Mouse (Mus musculus): ENCODE measurements at regions not wholly inside any gene's neighbourhood (a gene's known extent, or its start where the extent isn't known, plus 50 kb on each side); places are given as distances from the start of the nearest gene placed in this dataset.

DNA sequence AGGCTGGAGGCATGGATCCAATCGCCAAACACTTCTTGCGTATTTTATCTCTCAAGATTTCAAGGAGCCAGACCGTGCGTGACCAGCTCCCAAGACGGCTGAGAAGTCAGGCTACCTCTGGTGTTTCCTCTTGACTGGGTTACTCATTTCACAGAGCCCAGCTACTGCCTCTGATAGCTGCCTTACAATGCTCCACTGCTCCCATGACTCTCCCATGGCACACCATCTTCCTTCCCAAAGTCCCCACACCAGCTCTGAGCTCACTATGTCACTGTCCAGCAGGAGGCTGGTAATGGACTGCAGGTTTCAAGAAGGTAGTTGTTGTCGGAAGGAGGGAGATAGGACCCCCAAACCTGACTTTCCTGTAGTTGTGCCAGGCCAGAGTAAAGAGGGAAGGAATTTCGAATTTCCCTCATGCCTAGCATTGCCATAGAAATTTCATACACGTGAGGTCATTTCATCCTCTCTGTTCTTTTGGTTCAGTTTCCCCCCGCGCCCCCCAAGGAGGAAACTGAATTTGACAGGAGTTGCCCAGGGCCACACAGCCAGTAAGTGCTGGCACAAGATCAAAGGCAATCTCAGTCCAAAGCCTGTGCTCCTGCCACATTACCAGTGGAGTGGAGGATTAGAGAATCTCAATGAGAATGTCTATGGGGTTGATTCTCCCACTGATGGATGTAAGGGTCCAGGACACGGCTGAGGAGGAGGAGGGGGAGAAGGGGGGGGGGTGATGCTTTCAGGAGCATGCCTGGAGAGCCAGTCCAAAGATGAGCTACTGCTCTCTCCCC, 155.3 kb upstream of the Mocs1 start:
- WGBS, result 81% methylated on average over 11 of the region's 11 CpGs
- Histone ChIP-seq H3K4me3 (no peak overlapping the region), H3K9me3 (replicated peaks) (no peaks in the 10 kb centered on the region), H3K4me1 (peaks cover 9% of the 10 kb centered on the region; the same call in 1 of the 2 replicates), H3K27ac (replicated peaks) (no peak overlapping the region), H3K36me3 (no peaks in the 10 kb centered on the region), H3K27me3 (ENCODE audit: low read depth, poor library complexity, severe bottlenecking) (no peaks in the 10 kb centered on the region)
- DNase-seq (ENCODE audit: low spot score), result no peak

- DNase-seq (ENCODE audit: low spot score), result no peak
- WGBS, result 89% methylated on average over 3 of the region's 3 CpGs
- Histone ChIP-seq H3K9me3 (replicated peaks) (no peaks in the 10 kb centered on the region), H3K36me3 (no peaks in the 10 kb centered on the region), H3K4me3 (no peak overlapping the region), H3K4me1 (peaks cover 9% of the 10 kb centered on the region; the same call in 1 of the 2 replicates), H3K27ac (replicated peaks) (no peak overlapping the region), H3K27me3 (ENCODE audit: low read depth, poor library complexity, severe bottlenecking) (no peaks in the 10 kb centered on the region)
These were observed 153.2 kb upstream of the Mocs1 start for GRCm38 (mm10) chr17:49274936-49275335.

- H3K4me1 ChIP-seq, result peaks cover 9% of the 10 kb centered on the region; the same call in 1 of the 2 replicates
- H3K27ac ChIP-seq (replicated peaks), result no peak overlapping the region
- 58% methylated on average over 2 of the region's 2 CpGs for WGBS
- no peak overlapping the region for H3K4me3 ChIP-seq
- H3K36me3 ChIP-seq, result no peaks in the 10 kb centered on the region
- no peaks in the 10 kb centered on the region for H3K27me3 ChIP-seq (ENCODE audit: low read depth, poor library complexity, severe bottlenecking)
- DNase-seq (ENCODE audit: low spot score), result no peak
- H3K9me3 ChIP-seq (replicated peaks), result no peaks in the 10 kb centered on the region
These were observed 152.7 kb upstream of the Mocs1 start for GRCm38 (mm10) chr17:49275421-49275820.

- Histone ChIP-seq H3K4me1 (peaks cover 9% of the 10 kb centered on the region; the same call in 1 of the 2 replicates), H3K9me3 (replicated peaks) (no peaks in the 10 kb centered on the region), H3K36me3 (no peaks in the 10 kb centered on the region), H3K27me3 (ENCODE audit: low read depth, poor library complexity, severe bottlenecking) (no peaks in the 10 kb centered on the region), H3K4me3 (no peak overlapping the region), H3K27ac (replicated peaks) (no peak overlapping the region)
- DNase-seq (ENCODE audit: low spot score), result no peak
- WGBS, result 96% methylated on average over 2 of the region's 2 CpGs
These were observed 152.2 kb upstream of the Mocs1 start for GRCm38 (mm10) chr17:49275916-49276315.

DNA sequence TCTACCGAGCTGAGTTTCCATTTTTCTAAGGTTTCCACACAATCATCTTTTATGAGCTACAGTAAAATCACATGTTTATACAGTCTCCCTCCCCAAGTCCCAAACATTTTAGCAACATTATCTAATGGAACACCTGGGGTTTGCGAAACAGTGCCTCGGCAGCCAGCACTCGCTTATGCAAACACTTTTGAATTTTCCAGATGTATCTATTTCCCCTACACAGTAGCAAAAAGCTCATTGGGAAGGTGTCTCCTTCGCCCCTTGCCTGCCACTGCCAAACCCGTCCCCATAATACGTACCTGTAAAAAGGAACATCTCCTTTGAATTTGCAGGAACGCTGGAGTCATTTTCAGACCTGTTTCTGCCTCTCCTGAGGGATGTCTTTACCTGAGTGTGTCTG, 149.6 kb upstream of the Mocs1 start:
- H3K27ac ChIP-seq (replicated peaks), result no peak overlapping the region
- H3K27me3 ChIP-seq (ENCODE audit: low read depth, poor library complexity, severe bottlenecking), result no peaks in the 10 kb centered on the region
- H3K4me3 ChIP-seq, result no peak overlapping the region
- no peak for DNase-seq (ENCODE audit: low spot score)
- WGBS, result 89% methylated on average over 8 of the region's 8 CpGs
- no peaks in the 10 kb centered on the region for H3K36me3 ChIP-seq
- no peaks in the 10 kb centered on the region for H3K4me1 ChIP-seq
- H3K9me3 ChIP-seq (replicated peaks), result 0 out of 2 replicates have a peak, but pooled peaks cover 5% of the 10 kb centered on the region

- Histone ChIP-seq H3K9me3 (replicated peaks) (0 out of 2 replicates have a peak, but pooled peaks cover 5% of the 10 kb centered on the region), H3K27ac (replicated peaks) (no peak overlapping the region), H3K27me3 (ENCODE audit: low read depth, poor library complexity, severe bottlenecking) (no peaks in the 10 kb centered on the region), H3K4me1 (no peaks in the 10 kb centered on the region), H3K4me3 (no peak overlapping the region), H3K36me3 (no peaks in the 10 kb centered on the region)
- DNase-seq (ENCODE audit: low spot score), result no peak
- 85% methylated on average over 10 of the region's 10 CpGs for WGBS
These were observed 149.0 kb upstream of the Mocs1 start for GRCm38 (mm10) chr17:49278973-49279727.

- no peaks in the 10 kb centered on the region for H3K36me3 ChIP-seq
- no peak for DNase-seq (ENCODE audit: low spot score)
- H3K27me3 ChIP-seq (ENCODE audit: low read depth, poor library complexity, severe bottlenecking), result no peaks in the 10 kb centered on the region
- H3K4me3 ChIP-seq, result no peak overlapping the region
- H3K9me3 ChIP-seq (replicated peaks), result 0 out of 2 replicates have a peak, but pooled peaks cover 5% of the 10 kb centered on the region
- 88% methylated on average over 13 of the region's 13 CpGs for whole genome bisulfite sequencing
- no peak overlapping the region for H3K27ac ChIP-seq (replicated peaks)
- H3K4me1 ChIP-seq, result no peaks in the 10 kb centered on the region
These were observed 146.8 kb upstream of the Mocs1 start for GRCm38 (mm10) chr17:49281344-49281743.

GRCm38 (mm10) chr17:49282498-49282897, 145.7 kb upstream of the Mocs1 start:
- Histone ChIP-seq H3K27ac (replicated peaks) (no peak overlapping the region), H3K4me1 (no peaks in the 10 kb centered on the region), H3K36me3 (no peaks in the 10 kb centered on the region), H3K27me3 (ENCODE audit: low read depth, poor library complexity, severe bottlenecking) (no peaks in the 10 kb centered on the region), H3K4me3 (no peak overlapping the region), H3K9me3 (replicated peaks) (0 out of 2 replicates have a peak, but pooled peaks cover 5% of the 10 kb centered on the region)
- no peak for DNase-seq (ENCODE audit: low spot score)
- WGBS, result 81% methylated on average over 10 of the region's 10 CpGs

- H3K27ac ChIP-seq (replicated peaks), result no peak overlapping the region
- DNase-seq (ENCODE audit: low spot score), result no peak
- no peaks in the 10 kb centered on the region for H3K36me3 ChIP-seq
- H3K4me3 ChIP-seq, result no peak overlapping the region
- 0 out of 2 replicates have a peak, but pooled peaks cover 5% of the 10 kb centered on the region for H3K9me3 ChIP-seq (replicated peaks)
- no peaks in the 10 kb centered on the region for H3K27me3 ChIP-seq (ENCODE audit: low read depth, poor library complexity, severe bottlenecking)
- 87% methylated on average over 5 of the region's 5 CpGs for WGBS
- no peaks in the 10 kb centered on the region for H3K4me1 ChIP-seq
These were observed 144.7 kb upstream of the Mocs1 start for GRCm38 (mm10) chr17:49283491-49283890.

GRCm38 (mm10) chr17:49291636-49292035, 136.5 kb upstream of the Mocs1 start:
- no peak for DNase-seq (ENCODE audit: low spot score)
- Histone ChIP-seq H3K4me1 (no peaks in the 10 kb centered on the region), H3K36me3 (no peaks in the 10 kb centered on the region), H3K9me3 (replicated peaks) (no peaks in the 10 kb centered on the region; the same call in 1 of the 2 replicates), H3K27me3 (ENCODE audit: low read depth, poor library complexity, severe bottlenecking) (no peaks in the 10 kb centered on the region), H3K27ac (replicated peaks) (no peak overlapping the region), H3K4me3 (no peak overlapping the region)
- 78% methylated on average over 3 of the region's 3 CpGs for WGBS

DNA sequence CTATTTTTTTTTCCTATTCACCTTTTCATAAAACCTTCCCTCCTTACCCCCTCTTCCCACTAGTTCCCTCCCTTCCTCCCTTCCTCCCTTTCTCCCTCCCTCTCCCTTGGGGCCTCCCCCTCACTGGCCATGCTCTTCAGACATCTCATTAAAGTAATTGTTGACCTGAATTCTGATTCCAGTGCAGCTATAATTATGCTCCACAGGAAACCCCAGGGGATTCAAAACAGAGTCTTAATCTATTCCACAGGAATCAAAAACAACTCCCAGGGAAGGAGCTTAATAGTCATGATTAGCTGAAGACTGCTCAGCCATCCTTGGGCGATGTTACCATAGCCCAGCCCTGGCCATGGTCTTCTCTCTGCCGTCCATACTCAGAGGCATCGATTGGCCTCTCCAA, 123.7 kb upstream of the Mocs1 start:
- WGBS, result 74% methylated on average over 3 of the region's 3 CpGs
- Histone ChIP-seq H3K36me3 (no peaks in the 10 kb centered on the region), H3K4me3 (no peak overlapping the region), H3K27me3 (ENCODE audit: low read depth, poor library complexity, severe bottlenecking) (no peaks in the 10 kb centered on the region), H3K27ac (replicated peaks) (no peak overlapping the region), H3K4me1 (peaks cover 5% of the 10 kb centered on the region), H3K9me3 (replicated peaks) (no peaks in the 10 kb centered on the region)
- DNase-seq (ENCODE audit: low spot score), result no peak

DNA sequence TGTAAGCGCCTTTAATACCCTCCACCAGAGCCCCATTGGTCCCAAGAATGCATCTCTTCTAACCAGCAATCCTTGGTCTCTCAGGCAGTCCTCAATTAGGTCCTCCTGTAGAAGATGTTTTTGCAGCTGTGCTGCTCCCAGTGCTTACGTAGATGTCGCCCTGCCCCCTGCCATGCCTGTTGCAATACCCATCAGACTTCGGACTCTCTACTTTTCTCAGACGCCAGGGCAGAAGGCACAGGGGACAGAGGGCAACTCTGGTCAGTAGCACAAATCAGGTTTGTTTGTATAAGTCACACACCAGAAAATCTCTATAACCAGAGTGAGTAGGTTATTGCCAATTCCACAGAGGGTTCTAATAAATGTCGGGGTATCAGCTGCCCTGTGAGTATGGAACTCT, 123.0 kb upstream of the Mocs1 start:
- H3K36me3 ChIP-seq, result no peaks in the 10 kb centered on the region
- no peaks in the 10 kb centered on the region for H3K27me3 ChIP-seq (ENCODE audit: low read depth, poor library complexity, severe bottlenecking)
- no peak overlapping the region for H3K27ac ChIP-seq (replicated peaks)
- H3K9me3 ChIP-seq (replicated peaks), result no peaks in the 10 kb centered on the region
- 90% methylated on average over 6 of the region's 6 CpGs for WGBS
- DNase-seq (ENCODE audit: low spot score), result no peak
- H3K4me3 ChIP-seq, result no peak overlapping the region
- H3K4me1 ChIP-seq, result peaks cover 5% of the 10 kb centered on the region

GRCm38 (mm10) chr17:49309079-49309478, 119.1 kb upstream of the Mocs1 start:
- 46% methylated on average over 5 of the region's 5 CpGs for WGBS
- H3K36me3 ChIP-seq, result no peaks in the 10 kb centered on the region
- no peak overlapping the region for H3K4me3 ChIP-seq
- no peak overlapping the region for H3K27ac ChIP-seq (replicated peaks)
- no peaks in the 10 kb centered on the region for H3K4me1 ChIP-seq
- no peaks in the 10 kb centered on the region for H3K27me3 ChIP-seq (ENCODE audit: low read depth, poor library complexity, severe bottlenecking)
- no peaks in the 10 kb centered on the region for H3K9me3 ChIP-seq (replicated peaks)
- DNase-seq (ENCODE audit: low spot score), result peak; percentile 49
